Mouse (Mus musculus) erythroid progenitor cell, adult 5-6 weeks (primary cell): Measurements from ENCODE around the gene Apobec1. TPM values are rescaled to one million over a fixed set of nuclear protein-coding genes. Genes with fewer than 3 reads are reported as not detected.
A peak's percentile ranks its signal among the peaks of the same experiment; 100 is the strongest.
"Not testable (repeated sequence)": the region's sequence is repeated elsewhere in the genome, so short reads cannot be mapped to it uniquely, and the experiment has no call there.

Source experiments
- ATAC-seq: replicated peaks from 2 replicates; pipeline ENCODE4 v1.8.0; 2016; ENCODE audit warnings: moderate number of reproducible peaks, mild to moderate bottlenecking, moderate TSS enrichment, inconsistent platforms; ENCODE audit not compliant: poor library complexity, low FRiP score, severe bottlenecking
- total RNA-seq, 2 experiments: library from RNA; stranded (forward) in 1 of 2; stranded (reverse) in 1 of 2; fragments of 150-400 nt in 1 of 2; fragments of 186-747, 209-891 nt in 1 of 2; gene quantifications; 2 replicates each; pipeline versions ENCODE4 v1.2.3 to v1.2.4; 2015 to 2017; ENCODE audit warnings: low replicate concordance in 2 of 2

Apobec1 gene
- total RNA-seq (2015; ENCODE audit: low replicate concordance): 29.2 and 35.2 TPM in 2 replicates
- 17.1 and 17.2 TPM in 2 replicates for total RNA-seq (2017; ENCODE audit: low replicate concordance)

- ATAC-seq: peak; percentile 90
These were observed at the start of gene Apobec1 for GRCm38 (mm10) chr6:122602242-122602991. TSS of gene Apobec1 (minus strand) at chr6:122602444.

GRCm38 (mm10) chr6:122650398-122650980 lies 48.2 kb upstream of the Apobec1 start:
- no peak for ATAC-seq

GRCm38 (mm10) chr6:122649903-122650302 lies 47.7 kb upstream of the Apobec1 start:
- ATAC-seq: no peak

- not testable (repeated sequence) for ATAC-seq
These were observed 42.0 kb upstream of the Apobec1 start for GRCm38 (mm10) chr6:122644196-122644595.

- ATAC-seq: not testable (repeated sequence)
These were observed 35.3 kb upstream of the Apobec1 start for GRCm38 (mm10) chr6:122637566-122637965.

- ATAC-seq: no peak
These were observed 34.4 kb upstream of the Apobec1 start for GRCm38 (mm10) chr6:122636666-122637065.

- ATAC-seq: no peak
These were observed 33.1 kb upstream of the Apobec1 start for GRCm38 (mm10) chr6:122635315-122635714.

GRCm38 (mm10) chr6:122633411-122633810 lies 31.2 kb upstream of the Apobec1 start:
- no peak for ATAC-seq

GRCm38 (mm10) chr6:122627469-122628108 lies 25.3 kb upstream of the Apobec1 start:
- ATAC-seq: no peak

GRCm38 (mm10) chr6:122626110-122626509 lies 23.9 kb upstream of the Apobec1 start, which contains the start of gene Dppa3:
TSS of gene Dppa3 (plus strand) at chr6:122626410.
- no peak for ATAC-seq

- no peak for ATAC-seq
These were observed 22.9 kb upstream of the Apobec1 start for GRCm38 (mm10) chr6:122625156-122625555.

- ATAC-seq: no peak
These were observed 22.2 kb upstream of the Apobec1 start for GRCm38 (mm10) chr6:122624480-122624879.

GRCm38 (mm10) chr6:122621066-122621465 lies 18.8 kb upstream of the Apobec1 start:
- no peak for ATAC-seq

GRCm38 (mm10) chr6:122616022-122616421 lies 13.8 kb upstream of the Apobec1 start:
- ATAC-seq: no peak

GRCm38 (mm10) chr6:122614047-122614446 lies 11.8 kb upstream of the Apobec1 start:
- no peak for ATAC-seq

GRCm38 (mm10) chr6:122612426-122612825 lies 10.2 kb upstream of the Apobec1 start:
- no peak for ATAC-seq

- peak; percentile 74 for ATAC-seq
These were observed 7.5 kb upstream of the Apobec1 start, which contains the start of gene Gdf3 for GRCm38 (mm10) chr6:122609771-122610170. TSS of gene Gdf3 (minus strand) at chr6:122610087.

GRCm38 (mm10) chr6:122609377-122609728 lies 7.1 kb upstream of the Apobec1 start:
- peak; percentile 39; the same call in 1 of the 2 replicates for ATAC-seq

- peak; percentile 28; the same call in 1 of the 2 replicates for ATAC-seq
These were observed 6.5 kb upstream of the Apobec1 start for GRCm38 (mm10) chr6:122608434-122609376.

- ATAC-seq: no peak
These were observed 5.5 kb upstream of the Apobec1 start for GRCm38 (mm10) chr6:122607700-122608099.
